Mouse (Mus musculus) gastrocnemius, adult 2 months (tissue): ENCODE measurements around the gene Peli2. TPM values are rescaled to one million over a fixed set of nuclear protein-coding genes. Genes with fewer than 3 reads are reported as not detected.

Source experiments
- DNase-seq: peaks from one replicate; pipeline ENCODE4 v3.0.0; 2022
- H3K27ac ChIP-seq: fragments of 200-600 bp; 2 replicates; pipeline ENCODE4 v1.8.1; 2022; ENCODE audit warnings: mild to moderate bottlenecking
- H3K4me3 ChIP-seq: fragments of 200-600 bp; 2 replicates; pipeline ENCODE4 v1.8.1; 2022; ENCODE audit warnings: mild to moderate bottlenecking, moderate library complexity
- CTCF ChIP-seq: fragments of 200-600 bp; IDR thresholded peaks from 2 replicates; pipeline ENCODE4 v1.8.1; 2022; ENCODE audit warnings: antibody characterized with exemption, mild to moderate bottlenecking, moderate library complexity
- intact Hi-C: fragments of 180-260 bp; cut with DNase I; formaldehyde crosslinking; loops from one replicate; pipeline ENCODE4 v1.15.1; 2025
- total RNA-seq, 2 experiments: library from RNA; stranded (reverse); gene quantifications; 2 replicates each; pipeline ENCODE4 v1.2.3; 2021

The Peli2 gene
- total RNA-seq, 2 experiments from 2014 or later, result 15.0 to 17.6 TPM

- no peak for DNase-seq
- Histone ChIP-seq H3K4me3 (no peak overlapping the region), H3K27ac (no peak overlapping the region)
- intact Hi-C loops, result no loop called here
- no peak for TF ChIP-seq CTCF
Observed at GRCm38 (mm10) chr14:48166396-48166795, 45.8 kb downstream of the Peli2 start.

GRCm38 (mm10) chr14:48167020-48167419 is 46.4 kb downstream of the Peli2 start:
- no peak overlapping the region for H3K4me3 ChIP-seq
- intact Hi-C loops, result no loop called here
- TF ChIP-seq CTCF, result no peak

GRCm38 (mm10) chr14:48168116-48168515 is 47.5 kb downstream of the Peli2 start:
- Histone ChIP-seq H3K27ac (no peak overlapping the region), H3K4me3 (no peak overlapping the region)
- DNase-seq, result no peak
- intact Hi-C loops, result no loop called here
- TF ChIP-seq CTCF, result no peak

More at GRCm38 (mm10) chr14:48167020-48167419, 46.4 kb downstream of the Peli2 start:
- no peak for DNase-seq
- no peak overlapping the region for H3K27ac ChIP-seq

GRCm38 (mm10) chr14:48169970-48170369 is 49.3 kb downstream of the Peli2 start:
- peak; percentile 59 for DNase-seq
- peak; percentile 69 for TF ChIP-seq CTCF
- Histone ChIP-seq H3K27ac (no peak overlapping the region), H3K4me3 (no peak overlapping the region)
- intact Hi-C loops, result loop anchor here (5.0 kb wide), 1 partner anchor 48 kb away; the partner anchor contains the start of gene Peli2

GRCm38 (mm10) chr14:48171268-48171667 is 50.6 kb downstream of the Peli2 start:
- Histone ChIP-seq H3K4me3 (no peak overlapping the region), H3K27ac (no peak overlapping the region)
- TF ChIP-seq CTCF, result no peak
- no peak for DNase-seq
- intact Hi-C loops, result loop anchor here (5.0 kb wide), 1 partner anchor 49 kb away; the partner anchor contains the start of gene Peli2

GRCm38 (mm10) chr14:48172026-48172425 is 51.4 kb downstream of the Peli2 start:
- H3K27ac ChIP-seq, result no peak overlapping the region
- intact Hi-C loops, result loop anchor here (5.0 kb wide), 1 partner anchor 50 kb away; the partner anchor contains the start of gene Peli2

GRCm38 (mm10) chr14:48172876-48173275 is 52.3 kb downstream of the Peli2 start:
- peak; percentile 34 for DNase-seq
- intact Hi-C loops, result loop anchor here (5.0 kb wide), 1 partner anchor 51 kb away; the partner anchor contains the start of gene Peli2
- no peak for TF ChIP-seq CTCF
- Histone ChIP-seq H3K4me3 (no peak overlapping the region), H3K27ac (no peak overlapping the region)

More at GRCm38 (mm10) chr14:48172026-48172425, 51.4 kb downstream of the Peli2 start:
- no peak overlapping the region for H3K4me3 ChIP-seq
- no peak for TF ChIP-seq CTCF
- no peak for DNase-seq

- no peak overlapping the region for H3K4me3 ChIP-seq
- intact Hi-C loops, result loop anchor here (5.0 kb wide), 1 partner anchor 52 kb away; the partner anchor contains the start of gene Peli2
- no peak for TF ChIP-seq CTCF
- no peak overlapping the region for H3K27ac ChIP-seq
- no peak for DNase-seq
Observed at GRCm38 (mm10) chr14:48173840-48174239, 53.2 kb downstream of the Peli2 start.

GRCm38 (mm10) chr14:48174356-48174755 is 53.7 kb downstream of the Peli2 start:
- H3K27ac ChIP-seq, result no peak overlapping the region
- no peak for DNase-seq
- intact Hi-C loops, result loop anchor here (5.0 kb wide), 1 partner anchor 52 kb away; the partner anchor contains the start of gene Peli2
- H3K4me3 ChIP-seq, result no peak overlapping the region
- no peak for TF ChIP-seq CTCF

GRCm38 (mm10) chr14:48175115-48175514 is 54.5 kb downstream of the Peli2 start:
- intact Hi-C loops, result no loop called here
- no peak for DNase-seq
- no peak for TF ChIP-seq CTCF
- no peak overlapping the region for H3K27ac ChIP-seq
- no peak overlapping the region for H3K4me3 ChIP-seq

- DNase-seq, result no peak
- no peak overlapping the region for H3K4me3 ChIP-seq
- TF ChIP-seq CTCF, result no peak
- intact Hi-C loops, result no loop called here
- H3K27ac ChIP-seq, result no peak overlapping the region
Observed at GRCm38 (mm10) chr14:48178304-48178995, 57.8 kb downstream of the Peli2 start.

GRCm38 (mm10) chr14:48179021-48179420 is 58.4 kb downstream of the Peli2 start:
- no peak for TF ChIP-seq CTCF
- DNase-seq, result no peak
- Histone ChIP-seq H3K4me3 (no peak overlapping the region), H3K27ac (no peak overlapping the region)
- intact Hi-C loops, result no loop called here

- no peak overlapping the region for H3K4me3 ChIP-seq
- no peak for TF ChIP-seq CTCF
- no peak for DNase-seq
- H3K27ac ChIP-seq, result no peak overlapping the region
- intact Hi-C loops, result no loop called here
Observed at GRCm38 (mm10) chr14:48186302-48186701, 65.7 kb downstream of the Peli2 start.
